Mouse (Mus musculus) small intestine, adult 2 months (tissue): ENCODE data around the gene Hyou1.

Source experiments
- CTCF ChIP-seq: fragments of 200-500 bp; IDR thresholded peaks from 2 replicates; pipeline ENCODE4 v1.5.1; 2012; ENCODE audit warnings: low read depth, mild to moderate bottlenecking, control low read depth, inconsistent platforms, low read length, moderate library complexity, mixed read lengths; ENCODE audit not compliant: insufficient replicate concordance, insufficient read length; ENCODE audit errors: extremely low read depth
- POLR2A ChIP-seq: fragments of 200-500 bp; IDR thresholded peaks from 2 replicates; pipeline ENCODE4 v1.6.1; 2012; ENCODE audit warnings: low read depth, mild to moderate bottlenecking, control low read depth, inconsistent platforms, low read length, moderate library complexity

DNA sequence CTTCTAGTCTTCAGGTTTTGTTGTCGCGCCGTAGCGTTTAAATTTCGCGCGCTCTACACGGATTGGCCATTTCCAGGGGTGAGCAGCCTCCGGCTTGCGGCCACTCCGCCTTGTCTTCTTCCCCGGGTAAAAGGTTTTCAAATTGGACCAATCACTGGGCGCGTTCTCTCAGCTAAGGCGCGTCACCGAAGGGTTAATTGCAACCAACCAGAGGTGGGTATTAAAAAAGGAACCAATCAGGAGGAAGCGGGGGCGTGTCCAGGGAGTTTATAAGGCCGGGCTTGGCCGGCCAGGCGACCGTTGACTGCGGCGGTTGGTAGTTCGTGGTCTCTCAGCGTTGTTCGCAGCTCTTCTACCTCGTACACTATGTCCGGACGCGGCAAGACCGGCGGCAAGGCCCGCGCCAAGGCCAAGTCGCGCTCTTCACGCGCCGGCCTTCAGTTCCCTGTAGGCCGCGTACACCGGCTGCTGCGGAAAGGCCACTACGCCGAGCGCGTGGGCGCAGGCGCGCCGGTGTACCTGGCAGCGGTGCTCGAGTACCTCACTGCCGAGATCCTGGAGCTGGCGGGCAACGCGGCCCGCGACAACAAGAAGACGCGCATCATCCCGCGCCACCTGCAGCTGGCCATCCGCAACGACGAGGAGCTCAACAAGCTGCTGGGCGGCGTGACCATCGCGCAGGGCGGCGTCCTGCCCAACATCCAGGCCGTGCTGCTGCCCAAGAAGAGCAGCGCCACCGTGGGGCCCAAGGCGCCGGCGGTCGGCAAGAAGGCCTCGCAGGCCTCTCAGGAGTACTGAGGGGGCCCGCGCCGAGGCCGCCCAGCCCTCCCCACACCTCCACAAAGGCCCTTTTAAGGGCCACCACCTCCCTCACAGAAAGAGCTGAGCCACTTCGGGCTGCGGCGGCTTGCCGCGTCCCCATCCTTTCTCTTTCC is 44.6 kb upstream of the Hyou1 start, which contains the start of gene H2afx:
- TF ChIP-seq CTCF (peak; percentile 36; the same call in 1 of the 2 replicates), POLR2A (peak; percentile 100)
